Mouse (Mus musculus): ENCODE results near the gene Spata48. TPM values are rescaled to one million over a fixed set of nuclear protein-coding genes. Genes with fewer than 3 reads are reported as not detected.

Spata48 gene
- total RNA-seq, 2 experiments from 2014 or later = 1.6 TPM

DNA sequence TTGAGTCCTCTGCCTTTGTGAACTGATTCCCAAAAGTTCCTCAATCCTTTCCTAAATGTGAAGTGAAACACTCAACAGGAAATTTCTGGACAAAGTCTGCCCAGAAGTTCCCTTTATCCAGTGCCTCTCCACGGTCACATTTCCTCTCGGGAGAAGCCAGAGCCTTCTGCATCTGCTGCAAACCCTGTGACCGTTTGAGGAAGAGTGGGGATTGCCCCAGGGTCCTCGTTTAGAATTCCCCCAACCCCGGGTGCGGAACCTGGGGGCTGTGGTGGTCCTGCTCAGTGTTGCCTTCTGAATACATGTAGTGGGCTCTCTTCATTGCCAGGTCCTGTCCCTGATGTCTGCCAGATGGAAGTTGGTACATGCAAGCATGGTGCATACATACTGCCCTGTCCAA, 67.3 kb downstream of the Spata48 start:
- intact Hi-C loops (cut with DNase I) = no loop called here
- DNase-seq = no peak

DNA sequence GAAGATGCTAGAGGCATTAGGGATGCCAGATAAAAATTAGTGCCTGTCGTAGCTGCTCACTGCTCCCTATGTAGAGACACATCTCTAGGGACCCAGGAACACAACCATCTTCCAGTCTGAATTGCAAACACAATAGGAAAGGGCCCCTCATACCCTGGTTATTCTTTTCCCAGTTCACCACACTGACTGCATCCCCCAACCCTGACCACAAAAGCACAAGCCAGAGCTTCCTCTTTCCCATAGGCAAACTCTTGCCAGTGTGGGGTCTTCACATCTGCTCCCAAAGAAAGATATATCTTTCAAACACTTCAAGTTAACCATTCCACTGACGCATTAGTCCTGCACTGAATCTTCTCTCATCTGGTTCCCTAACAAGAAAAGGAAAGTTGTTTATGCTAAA, 68.2 kb downstream of the Spata48 start:
- intact Hi-C loops (cut with DNase I) = no loop called here
- DNase-seq = no peak

DNA sequence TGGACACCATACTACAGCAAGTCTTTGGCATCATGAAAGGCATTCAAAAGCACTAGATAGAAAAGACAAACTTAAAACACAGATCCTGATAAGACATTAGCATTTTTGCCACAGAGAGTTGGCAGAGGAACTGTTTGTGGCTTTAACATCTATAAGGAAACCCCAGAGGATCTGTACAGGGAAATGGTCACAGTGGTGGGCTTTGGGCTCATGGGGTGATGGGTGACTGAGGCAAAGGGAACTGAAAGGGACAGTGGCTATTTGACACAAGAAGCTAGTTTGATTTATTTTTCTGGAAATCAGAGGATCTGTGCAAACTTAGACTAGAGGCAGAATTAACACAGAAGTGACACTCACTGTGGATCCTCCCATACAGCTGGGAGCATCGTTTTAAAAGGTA, 74.4 kb downstream of the Spata48 start:
- intact Hi-C loops (cut with DNase I) = no loop called here
- no peak for DNase-seq

DNA sequence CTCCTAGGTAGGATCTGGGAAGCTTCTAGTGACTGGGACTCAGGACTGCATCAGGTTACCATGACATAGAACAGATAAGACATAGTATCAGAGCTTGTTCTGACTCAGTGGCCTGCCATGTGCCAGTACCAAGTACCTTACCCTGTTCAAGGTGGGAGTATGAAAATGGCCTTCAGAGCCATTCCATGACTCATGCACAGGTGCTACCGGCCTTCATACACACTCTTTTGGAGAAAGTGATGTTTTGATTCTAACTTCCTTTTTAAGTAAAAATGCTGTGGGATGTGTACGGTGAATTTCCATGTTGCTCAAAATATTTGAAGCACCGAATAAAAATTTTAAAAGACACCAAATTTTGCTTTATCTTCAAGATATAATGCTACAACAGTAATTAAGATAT, 84.1 kb downstream of the Spata48 start:
- no peak for DNase-seq
- intact Hi-C loops (cut with DNase I) = no loop called here

DNA sequence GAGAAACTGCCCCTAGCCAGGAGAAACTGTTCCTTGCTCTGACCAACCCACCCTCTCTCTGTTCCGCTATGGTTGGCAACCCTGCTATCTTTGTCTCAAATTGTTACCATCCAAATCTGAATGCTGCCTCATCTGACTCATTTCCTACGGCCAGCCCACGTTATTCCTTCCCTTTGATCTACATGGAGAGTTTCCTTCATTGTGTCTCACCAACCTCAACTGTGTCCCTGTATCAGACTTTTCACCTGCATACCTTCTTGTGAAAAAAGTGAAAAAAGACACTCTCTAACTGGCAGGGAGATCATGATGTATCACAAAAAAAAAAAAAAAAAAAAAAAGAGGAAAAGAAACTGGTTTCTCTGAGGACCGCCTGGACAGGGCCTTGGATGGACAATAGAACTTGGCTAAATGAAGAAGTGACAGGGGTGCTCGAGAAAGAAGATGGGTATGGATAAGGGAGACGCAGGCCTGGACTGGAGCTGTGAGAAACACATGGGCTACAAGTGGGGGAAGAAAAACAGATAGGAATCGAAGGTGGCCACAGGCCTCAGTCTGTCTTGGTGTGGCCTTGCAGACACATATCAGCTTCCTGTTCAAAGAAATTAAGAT, 85.1 kb downstream of the Spata48 start:
- intact Hi-C loops (cut with DNase I) = no loop called here
- DNase-seq = no peak

DNA sequence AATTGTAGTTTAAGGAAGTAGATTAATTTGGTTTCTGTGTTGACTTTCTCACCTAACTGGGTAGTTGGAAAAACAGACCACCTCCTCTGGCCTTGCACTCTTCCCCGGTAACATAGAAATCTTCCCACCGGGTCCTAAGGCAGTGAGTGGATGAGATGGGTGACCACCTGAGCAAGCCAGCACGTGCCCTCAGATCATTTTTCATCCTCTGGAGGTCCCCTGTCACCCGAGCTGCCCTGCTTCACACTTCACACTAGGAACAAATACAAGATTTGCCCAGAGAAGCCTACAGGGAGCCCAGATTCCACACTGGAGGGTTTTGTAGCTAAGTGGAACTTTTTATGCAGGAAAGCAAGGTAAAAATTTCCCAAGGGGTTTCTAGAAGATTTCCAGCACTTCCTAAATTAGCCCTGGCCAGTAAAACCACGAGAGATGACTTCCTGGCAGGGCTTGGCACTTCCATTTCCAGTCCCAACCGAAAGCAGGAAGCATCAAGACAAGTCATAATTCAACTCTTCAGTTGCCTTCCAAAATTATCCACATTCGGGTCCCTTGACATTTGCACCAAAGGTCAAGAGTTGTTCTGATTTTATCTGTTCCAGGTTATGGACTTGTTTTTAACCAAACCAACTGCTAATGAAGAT, 85.8 kb downstream of the Spata48 start:
- intact Hi-C loops (cut with DNase I) = no loop called here
- no peak for DNase-seq

DNA sequence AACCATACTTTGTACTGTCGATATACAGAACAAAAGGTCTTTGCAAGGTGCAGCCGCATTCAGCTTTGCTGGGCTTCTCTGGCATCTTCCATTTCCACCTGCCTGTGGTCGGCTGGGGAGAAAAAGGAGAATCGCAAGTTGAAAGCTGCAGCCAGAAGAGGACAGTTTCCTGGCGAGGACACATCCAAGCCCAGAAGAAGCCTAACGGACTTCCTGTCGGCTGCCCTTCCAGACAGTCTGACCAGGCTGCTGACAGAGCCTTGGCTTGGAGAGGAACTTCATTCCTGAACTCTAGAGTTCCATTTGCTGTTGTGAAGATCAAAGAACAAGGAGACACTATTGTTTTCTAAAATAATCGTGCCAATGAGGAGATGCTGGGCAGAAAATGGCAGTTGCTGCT, 93.7 kb downstream of the Spata48 start:
- intact Hi-C loops (cut with DNase I) = no loop called here
- DNase-seq = no peak

DNA sequence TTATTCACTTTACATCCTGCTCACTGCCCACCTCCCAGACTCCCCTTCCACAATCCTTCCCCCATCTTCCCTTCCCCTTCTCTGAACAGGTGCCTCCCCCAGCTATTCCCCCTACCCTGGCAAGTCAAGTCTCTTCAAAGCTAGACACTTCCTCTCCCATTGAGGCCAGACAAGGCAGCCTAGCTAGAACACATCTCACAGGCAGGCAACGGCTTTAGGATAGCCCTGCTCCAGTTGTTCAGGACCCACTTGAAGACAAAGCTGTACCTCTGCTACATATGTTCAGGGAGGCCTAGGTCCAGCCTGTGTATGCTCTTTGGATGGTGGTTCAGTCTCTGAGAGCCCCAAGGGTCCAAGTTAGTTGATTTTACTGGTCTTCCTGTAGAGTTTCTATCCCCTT, 94.3 kb downstream of the Spata48 start:
- intact Hi-C loops (cut with DNase I) = no loop called here
- no peak for DNase-seq

DNA sequence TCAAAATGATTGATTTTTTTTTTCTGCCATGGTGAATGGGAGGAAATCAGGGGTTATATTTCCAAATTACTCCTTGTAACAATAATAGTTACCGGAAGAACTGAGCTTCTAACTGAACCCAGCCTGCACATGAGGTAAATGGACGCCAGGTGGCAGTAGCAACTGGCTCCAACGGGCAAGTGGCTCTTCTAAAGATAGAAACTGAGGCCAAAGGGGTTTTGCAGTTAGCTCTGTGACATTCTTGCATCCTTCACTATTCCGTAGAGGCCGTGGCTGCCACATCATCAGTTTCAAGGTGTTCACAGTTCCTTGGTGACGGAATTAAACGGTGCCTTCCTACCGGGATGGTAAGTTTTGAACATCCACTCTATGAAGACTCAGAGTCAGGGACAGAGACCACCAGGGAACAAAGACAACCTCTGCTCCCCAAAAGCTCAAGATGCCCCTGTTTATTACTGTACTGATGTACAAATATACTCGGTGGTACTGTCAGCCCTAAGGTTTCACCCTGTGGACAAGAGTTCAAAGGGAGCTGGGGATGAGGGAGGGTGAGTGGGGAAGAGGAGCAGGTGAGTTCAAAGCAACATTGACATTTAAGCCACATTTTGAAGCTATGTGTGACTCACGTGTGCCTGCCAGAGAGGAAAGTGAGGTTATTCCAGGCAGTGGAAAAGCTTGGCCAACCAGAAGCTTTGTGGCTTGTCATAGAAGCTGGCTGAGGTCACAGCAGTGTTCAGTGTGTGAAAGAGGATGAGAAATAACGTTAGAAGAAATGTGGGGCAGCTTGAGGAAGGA, 95.5 kb downstream of the Spata48 start:
- intact Hi-C loops (cut with DNase I) = no loop called here
- DNase-seq = peak; percentile 22

DNA sequence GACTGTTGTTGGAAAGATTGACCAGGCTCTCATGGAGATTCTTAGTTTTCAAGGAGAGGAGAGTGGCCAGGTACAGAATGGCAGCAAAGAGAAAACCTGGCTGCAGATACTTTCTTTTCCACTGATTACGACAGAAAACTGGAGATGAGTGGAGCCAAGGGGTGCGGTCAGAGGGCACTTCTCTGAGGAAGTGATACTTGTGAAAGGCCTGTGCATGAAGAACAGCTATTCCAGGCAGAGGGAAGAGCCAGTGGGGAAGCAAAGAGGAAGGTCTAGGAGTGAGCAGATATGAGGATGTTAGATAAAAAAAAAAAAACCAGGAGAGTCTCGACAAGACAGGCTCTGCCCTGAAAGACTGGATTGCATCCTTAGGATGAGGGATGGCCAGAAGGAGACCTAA, 96.8 kb downstream of the Spata48 start:
- DNase-seq = no peak
- intact Hi-C loops (cut with DNase I) = no loop called here

DNA sequence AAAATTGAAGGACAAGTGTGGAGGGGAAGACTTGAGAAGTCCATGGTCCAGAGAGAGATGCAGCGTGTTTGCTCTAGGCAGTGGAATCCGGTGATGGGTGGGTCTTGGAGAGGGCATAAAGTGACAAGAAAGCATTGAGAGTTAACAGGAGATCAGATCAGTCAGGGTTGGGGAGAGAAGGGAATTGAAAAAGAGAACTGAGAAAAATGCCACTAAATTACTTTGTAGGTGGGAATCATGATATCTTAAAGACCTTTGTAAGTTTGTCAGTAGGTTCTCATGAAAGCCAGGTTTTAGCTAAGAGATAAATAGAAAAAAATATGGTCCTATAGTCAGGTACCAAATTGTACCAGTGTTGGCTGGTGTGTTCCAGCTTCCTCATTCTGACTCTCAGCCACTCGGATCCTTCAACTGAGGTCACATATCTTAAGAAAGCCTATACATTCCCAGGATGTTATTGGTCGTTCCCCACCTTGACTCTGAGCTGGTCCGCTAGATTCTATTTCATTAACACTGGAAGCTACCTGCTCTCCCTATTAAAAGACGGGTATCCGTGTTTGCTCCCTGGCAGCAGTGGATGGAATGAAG, 97.3 kb downstream of the Spata48 start:
- no peak for DNase-seq
- intact Hi-C loops (cut with DNase I) = no loop called here

DNA sequence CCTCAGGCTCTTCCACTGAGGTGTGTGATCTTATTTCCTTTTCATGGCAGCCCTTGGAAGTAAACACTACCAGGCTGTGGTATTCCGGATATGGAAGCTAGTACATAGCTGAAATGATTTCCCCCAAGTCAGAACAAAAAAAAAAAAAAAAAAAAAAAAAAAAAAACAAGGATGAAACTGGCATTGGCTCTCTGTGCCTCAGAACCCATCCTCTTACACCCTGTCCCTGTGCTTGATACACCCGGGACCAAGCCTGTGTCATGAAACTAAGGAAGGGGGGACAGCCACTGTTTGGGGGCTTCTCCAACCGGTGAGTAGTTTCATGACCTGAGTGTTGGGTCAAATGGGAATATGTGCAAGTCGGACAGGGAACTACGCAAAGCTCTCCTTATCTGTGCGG, 99.2 kb downstream of the Spata48 start:
- no peak for DNase-seq
- intact Hi-C loops (cut with DNase I) = no loop called here

DNA sequence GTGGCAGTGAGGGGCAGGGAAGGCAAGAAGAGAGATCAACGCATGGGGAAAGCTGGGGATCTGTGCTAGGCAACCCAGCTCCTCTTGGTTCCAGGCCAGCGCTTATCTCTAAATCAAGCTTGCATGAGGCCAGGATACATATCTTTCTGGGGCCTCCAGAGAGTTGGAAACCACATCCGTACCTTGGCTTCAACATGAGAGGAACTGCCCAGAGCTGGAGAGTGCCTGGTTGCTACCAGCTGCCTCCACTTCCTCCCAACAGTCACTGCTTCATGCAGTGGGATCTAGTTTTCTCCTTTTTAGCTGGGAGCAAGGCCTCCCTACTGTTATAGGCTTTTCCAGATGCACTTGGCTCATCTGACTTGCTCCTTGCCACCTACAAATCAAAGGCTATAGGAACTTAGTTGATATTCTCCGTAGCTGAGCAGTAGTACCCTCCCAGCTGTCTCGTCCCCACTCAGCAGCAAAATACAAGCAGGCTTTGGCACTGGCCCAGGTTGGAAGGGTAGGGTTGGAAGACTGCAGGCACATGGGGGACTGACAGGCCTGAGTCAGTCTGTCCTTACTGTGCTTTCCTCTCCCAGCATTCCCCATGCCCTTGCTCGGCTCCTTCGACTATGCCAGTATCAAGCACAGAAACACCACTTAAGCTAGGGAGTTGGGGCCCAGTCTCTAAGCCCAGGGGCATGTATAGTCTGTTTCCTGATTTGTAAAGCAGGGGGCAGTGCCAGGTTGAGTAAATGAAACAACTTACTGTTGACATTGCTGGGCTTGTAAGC, 102.6 kb downstream of the Spata48 start:
- intact Hi-C loops (cut with DNase I) = no loop called here
- peak; percentile 18 for DNase-seq

Other genes with a start within 250 kb of the Spata48 start
- gene Zpbp, start 314 bp downstream of the Spata48 start, total RNA-seq (2021) = under 1 TPM; 0.81 to 0.82 TPM
- not detected for gene 4930512M02Rik, start 165.7 kb downstream of the Spata48 start, total RNA-seq (2021)
- 1 to 10 TPM; 2.3 to 2.5 TPM for gene Ikzf1, start 222.9 kb downstream of the Spata48 start, total RNA-seq (2021)

All from left cerebral cortex, postnatal 4 days (tissue).